Mouse (Mus musculus) megakaryocyte progenitor cell, adult 5-6 weeks (primary cell): Measurements from ENCODE around the gene Ccdc9b. TPM values are rescaled to one million over a fixed set of nuclear protein-coding genes. Genes with fewer than 3 reads are reported as not detected.
A peak's percentile ranks its signal among the peaks of the same experiment; 100 is the strongest.

Source experiments
- ATAC-seq: replicated peaks from 2 replicates; pipeline ENCODE4 v1.8.0; 2016; ENCODE audit warnings: mild to moderate bottlenecking, moderate TSS enrichment, inconsistent platforms; ENCODE audit not compliant: poor library complexity
- total RNA-seq, 2 experiments: library from RNA; stranded (forward) in 1 of 2; stranded (reverse) in 1 of 2; fragments of 157-497, 149-512 nt in 1 of 2; fragments of 200-1000 nt in 1 of 2; gene quantifications; 2 replicates each; pipeline versions ENCODE4 v1.2.3 to v1.2.4; 2015 to 2017

The Ccdc9b gene
- total RNA-seq, 2 experiments from 2014 or later: 0.25 to 0.42 TPM

DNA sequence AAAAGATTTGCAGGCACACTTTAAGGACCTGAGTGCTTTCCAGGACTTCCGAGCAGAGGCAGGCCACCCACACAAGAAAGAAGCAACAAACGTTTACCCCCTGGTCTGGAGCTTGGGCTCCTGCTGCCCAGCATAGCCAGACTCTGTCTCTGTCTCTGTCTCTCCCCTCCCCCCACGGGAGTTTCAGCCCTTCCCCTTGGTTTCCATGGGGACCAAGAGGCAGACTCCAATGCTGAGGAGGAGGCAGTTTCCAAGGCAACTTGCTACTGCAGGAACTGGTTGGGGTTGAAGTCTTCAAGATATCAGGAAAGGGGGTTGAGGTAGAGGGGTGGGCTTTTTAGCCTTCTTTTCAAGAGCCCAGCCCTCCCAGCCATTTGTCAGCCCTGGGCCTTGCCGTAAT, 48.2 kb downstream of the Ccdc9b start:
- ATAC-seq: no peak

DNA sequence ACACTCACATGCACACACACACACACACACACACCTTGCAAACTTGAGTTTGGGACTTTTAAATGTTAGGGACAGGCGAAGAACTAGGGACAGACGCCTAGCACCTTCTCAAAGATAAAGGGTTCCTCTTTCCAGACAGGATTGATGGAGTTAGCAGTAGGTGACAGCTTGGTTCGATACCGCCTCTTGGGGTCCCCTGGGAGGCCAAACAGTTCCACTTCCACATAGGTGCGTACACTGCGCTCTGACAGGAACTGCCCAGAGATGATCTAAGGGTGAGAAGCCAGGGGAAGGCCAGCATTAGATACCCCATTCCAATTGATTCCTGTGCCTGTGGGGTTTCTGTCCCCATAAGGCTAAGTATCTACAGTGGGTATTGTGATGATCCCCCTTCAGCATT, 48.8 kb downstream of the Ccdc9b start:
- no peak for ATAC-seq

DNA sequence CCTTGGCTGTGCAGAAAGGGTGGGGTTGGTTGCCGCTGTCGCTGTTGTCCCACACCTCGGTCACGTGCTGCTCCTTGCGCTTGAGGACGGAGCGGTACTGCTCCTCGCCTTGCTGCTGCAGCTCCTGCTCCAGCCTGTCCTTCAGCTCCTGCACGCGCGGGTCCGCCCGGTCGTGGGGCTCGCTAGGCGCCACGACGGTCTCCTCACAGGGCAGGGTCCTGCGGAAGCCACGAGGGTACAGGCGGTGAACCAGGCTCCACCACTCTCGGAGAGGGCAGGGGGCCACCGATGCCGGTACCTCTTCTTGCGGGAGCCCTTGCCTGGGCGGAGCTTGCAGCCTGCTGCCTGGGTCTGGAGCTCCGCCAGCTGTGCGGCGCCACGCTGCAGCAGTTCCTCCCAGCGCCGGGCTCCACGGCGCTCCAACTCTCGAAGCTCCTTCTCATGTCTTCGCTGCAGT, 51.4 kb downstream of the Ccdc9b start:
- peak; percentile 45 for ATAC-seq

DNA sequence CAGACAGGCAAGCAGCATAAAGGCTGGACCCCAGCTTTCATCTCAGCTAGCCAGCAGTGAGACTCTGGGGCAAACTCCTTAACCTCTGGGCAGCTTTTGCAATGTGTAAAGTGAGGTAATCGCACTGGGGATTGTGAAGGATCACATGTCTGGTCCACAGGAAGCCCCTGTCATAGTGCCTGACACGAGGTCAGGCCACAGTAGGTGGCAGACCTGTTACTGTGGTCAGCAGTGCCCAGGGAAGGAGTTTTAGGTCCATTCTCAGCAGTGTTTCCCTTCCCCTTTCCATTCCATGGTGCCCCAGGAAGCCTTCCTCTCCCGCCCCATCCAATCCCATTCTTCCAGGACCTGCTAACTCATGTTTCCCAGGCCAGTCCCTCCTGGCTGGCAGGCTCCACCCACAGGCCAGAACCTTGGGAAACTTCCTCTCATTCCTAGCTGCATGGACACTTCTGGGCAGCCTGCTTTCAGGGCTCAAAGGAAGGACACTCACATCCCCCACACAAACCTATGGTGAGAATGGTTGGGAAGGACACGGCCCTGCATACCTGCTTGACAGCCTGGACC, 52.7 kb downstream of the Ccdc9b start:
- peak; percentile 54 for ATAC-seq

DNA sequence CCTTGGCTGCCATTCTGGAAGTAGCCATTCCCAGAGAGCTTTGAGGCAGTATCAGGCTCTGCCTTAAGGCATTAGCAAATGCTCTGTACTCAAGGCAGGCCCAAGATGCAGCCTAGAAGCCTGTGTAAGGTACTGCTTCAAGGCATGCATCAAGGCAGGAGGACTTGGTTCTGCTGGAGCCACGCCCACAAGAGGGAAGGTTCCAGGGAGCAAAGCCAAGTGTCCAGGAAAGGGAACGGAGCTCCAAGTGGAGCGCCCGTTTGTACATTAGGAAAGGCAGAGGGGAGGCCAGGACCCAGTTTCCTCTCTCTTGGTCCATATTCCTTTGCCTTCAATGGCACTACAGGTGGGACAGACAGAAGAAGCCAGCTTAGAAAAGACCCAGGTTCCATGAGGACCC, 54.0 kb downstream of the Ccdc9b start:
- ATAC-seq: no peak

DNA sequence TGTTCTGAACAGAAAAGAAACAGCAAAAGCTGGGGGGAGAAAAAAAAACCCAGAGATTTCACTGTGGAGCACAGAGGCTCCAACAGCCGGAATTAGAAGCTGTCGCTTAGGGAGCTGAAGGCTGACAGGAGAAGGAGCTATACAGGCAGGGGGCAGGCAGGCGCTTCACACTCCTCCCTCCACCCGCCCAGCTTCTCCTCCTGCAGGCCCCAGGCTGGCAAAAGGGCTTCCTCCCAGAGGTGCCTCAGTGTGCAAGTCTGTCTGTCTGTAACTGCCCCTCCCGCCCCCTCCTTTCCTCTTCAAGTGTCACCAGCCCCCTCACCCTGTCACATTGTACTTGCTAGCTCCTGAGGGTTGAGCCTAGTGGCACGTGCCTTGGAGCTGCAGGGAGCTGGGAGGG, 56.0 kb downstream of the Ccdc9b start:
- ATAC-seq: peak; percentile 28

Other genes with a start within 250 kb of the Ccdc9b start
- 0.20 and 0.56 TPM in 2 replicates for gene Bmf, start 213.0 kb downstream of the Ccdc9b start, total RNA-seq (2015)
- gene Bmf, start 213.0 kb downstream of the Ccdc9b start, total RNA-seq (2017): 0.51 and 0.71 TPM in 2 replicates
- 38.1 and 42.7 TPM in 2 replicates for gene Bub1b, start 164.4 kb downstream of the Ccdc9b start, total RNA-seq (2015)
- 123 and 126 TPM in 2 replicates for gene Bub1b, start 164.4 kb downstream of the Ccdc9b start, total RNA-seq (2017)
- gene Pak6, start 99.4 kb downstream of the Ccdc9b start, total RNA-seq (2015): 0.07 and 0.17 TPM in 2 replicates
- gene Pak6, start 99.4 kb downstream of the Ccdc9b start, total RNA-seq (2017): 0.21 and 0.61 TPM in 2 replicates
- 0.61 and 0.89 TPM in 2 replicates for gene Ankrd63, start 58.7 kb downstream of the Ccdc9b start, total RNA-seq (2015)
- 0.33 and 0.84 TPM in 2 replicates for gene Ankrd63, start 58.7 kb downstream of the Ccdc9b start, total RNA-seq (2017)
- gene Plcb2, start 34.2 kb downstream of the Ccdc9b start, total RNA-seq (2015): 71.2 and 80.9 TPM in 2 replicates
- gene Plcb2, start 34.2 kb downstream of the Ccdc9b start, total RNA-seq (2017): 61.1 and 70.4 TPM in 2 replicates
- gene Inafm2, start 16.9 kb downstream of the Ccdc9b start, total RNA-seq (2015): 27.9 and 29.6 TPM in 2 replicates
- 17.9 and 20.3 TPM in 2 replicates for gene Inafm2, start 16.9 kb downstream of the Ccdc9b start, total RNA-seq (2017)
- not detected in 2 replicates for gene Phgr1, start 10.1 kb upstream of the Ccdc9b start, total RNA-seq (2015)
- not detected in 2 replicates for gene Phgr1, start 10.1 kb upstream of the Ccdc9b start, total RNA-seq (2017)
- not detected in 2 replicates for gene Disp2, start 17.1 kb upstream of the Ccdc9b start, total RNA-seq (2015)
- not detected in 2 replicates for gene Disp2, start 17.1 kb upstream of the Ccdc9b start, total RNA-seq (2017)
- 50.8 and 55.8 TPM in 2 replicates for gene Knstrn, start 51.3 kb upstream of the Ccdc9b start, total RNA-seq (2015)
- 215 and 245 TPM in 2 replicates for gene Knstrn, start 51.3 kb upstream of the Ccdc9b start, total RNA-seq (2017)
- gene Ivd, start 99.3 kb upstream of the Ccdc9b start, total RNA-seq (2015): 25.9 and 29.6 TPM in 2 replicates
- 37.4 and 39.7 TPM in 2 replicates for gene Ivd, start 99.3 kb upstream of the Ccdc9b start, total RNA-seq (2017)
- 6.0 and 6.5 TPM in 2 replicates for gene Bahd1, start 137.7 kb upstream of the Ccdc9b start, total RNA-seq (2015)
- 4.9 and 7.1 TPM in 2 replicates for gene Bahd1, start 137.7 kb upstream of the Ccdc9b start, total RNA-seq (2017)
- gene Chst14, start 163.8 kb upstream of the Ccdc9b start, total RNA-seq (2015): 4.6 and 5.7 TPM in 2 replicates
- gene Chst14, start 163.8 kb upstream of the Ccdc9b start, total RNA-seq (2017): 1.5 and 4.7 TPM in 2 replicates